Mouse (Mus musculus): ENCODE measurements around the gene Optn.
A peak's percentile ranks its signal among the peaks of the same experiment; 100 is the strongest.

Gene Optn

DNA sequence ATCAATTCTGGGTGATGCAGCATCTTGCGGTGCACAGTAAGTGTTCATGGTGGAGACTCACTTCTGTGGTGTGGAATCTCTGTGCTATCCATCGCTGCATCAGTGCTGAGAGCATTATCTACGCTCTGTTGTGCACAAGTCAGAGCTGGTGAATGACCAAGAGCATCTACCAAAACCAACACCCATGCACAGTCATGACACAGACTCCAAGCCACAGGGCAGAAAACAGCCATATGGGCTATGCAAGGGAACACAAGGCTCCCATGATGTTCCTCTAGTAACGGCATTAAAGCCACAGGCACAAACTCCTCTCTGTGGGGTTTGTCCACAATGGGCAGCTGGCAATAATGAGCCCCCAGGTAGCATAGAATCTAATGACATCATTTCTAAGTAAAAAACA, 34.0 kb downstream of the Optn start:
- no peak for DNase-seq (ENCODE audit: low spot score)

DNA sequence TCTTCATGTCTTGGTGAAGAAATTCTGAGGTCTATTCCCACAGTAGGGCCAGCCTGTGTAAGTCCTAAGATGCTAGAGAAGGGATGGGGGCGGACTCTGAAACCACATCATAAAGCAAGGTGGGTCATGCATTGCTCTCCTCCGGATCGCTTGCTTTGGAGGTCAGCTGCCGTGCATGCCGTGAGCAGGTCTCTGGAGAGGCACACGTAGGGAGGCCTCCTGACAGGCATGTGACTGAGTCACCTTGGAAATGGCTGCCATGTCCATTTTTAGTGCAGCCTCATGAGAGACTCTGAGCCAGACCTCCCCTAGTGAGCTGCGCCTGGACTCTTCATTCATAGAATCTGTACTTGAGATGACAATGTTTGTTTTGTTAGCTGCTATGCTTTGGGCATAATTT, 35.8 kb downstream of the Optn start:
- DNase-seq (ENCODE audit: low spot score) = no peak

DNA sequence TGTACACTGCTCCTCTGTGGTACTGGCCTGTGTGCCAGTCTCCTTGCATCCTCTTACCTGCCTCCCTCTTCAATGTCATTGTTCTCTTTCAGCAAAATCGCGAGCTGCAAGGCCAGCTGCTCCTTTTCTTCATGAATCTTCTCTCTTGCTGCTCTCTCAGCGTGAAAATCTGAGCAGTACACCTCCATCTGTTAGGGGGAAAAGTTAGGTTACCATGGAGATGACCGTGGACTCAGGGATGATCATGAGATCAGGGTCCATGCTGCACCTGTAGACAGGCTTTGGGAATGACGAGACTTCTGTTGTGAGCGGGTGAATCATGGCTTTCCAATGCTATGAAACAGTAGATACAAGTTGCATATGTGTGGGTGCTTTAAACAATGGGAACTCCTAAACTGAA, 36.8 kb downstream of the Optn start:
- no peak for DNase-seq (ENCODE audit: low spot score)

DNA sequence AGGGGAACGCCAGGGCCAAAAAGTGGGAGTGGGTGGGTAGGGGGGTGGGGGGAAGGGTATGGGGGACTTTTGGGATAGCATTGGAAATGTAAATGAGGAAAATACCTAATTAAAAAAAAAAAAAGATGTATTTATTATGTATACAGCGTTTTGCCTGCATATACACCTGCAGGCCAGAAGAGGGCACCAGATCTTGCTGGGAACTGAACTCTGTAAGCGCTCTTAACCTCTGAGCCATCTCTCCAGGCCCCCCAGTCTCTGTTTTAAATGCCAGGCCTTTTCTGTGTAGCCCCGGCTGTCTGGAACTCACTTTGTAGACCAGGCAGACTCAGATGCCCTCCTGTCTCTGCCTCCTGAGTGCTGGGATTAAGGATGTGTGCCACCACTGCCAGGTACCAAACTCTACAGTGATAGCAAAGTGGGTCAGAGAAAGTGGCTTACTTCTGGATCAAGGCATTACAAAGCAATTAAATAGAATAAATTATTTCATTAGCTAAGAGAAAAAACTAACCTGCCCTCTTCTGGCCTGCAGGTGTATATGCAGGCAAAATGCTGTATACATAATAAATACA, 38.6 kb downstream of the Optn start:
- DNase-seq (ENCODE audit: low spot score) = no peak

DNA sequence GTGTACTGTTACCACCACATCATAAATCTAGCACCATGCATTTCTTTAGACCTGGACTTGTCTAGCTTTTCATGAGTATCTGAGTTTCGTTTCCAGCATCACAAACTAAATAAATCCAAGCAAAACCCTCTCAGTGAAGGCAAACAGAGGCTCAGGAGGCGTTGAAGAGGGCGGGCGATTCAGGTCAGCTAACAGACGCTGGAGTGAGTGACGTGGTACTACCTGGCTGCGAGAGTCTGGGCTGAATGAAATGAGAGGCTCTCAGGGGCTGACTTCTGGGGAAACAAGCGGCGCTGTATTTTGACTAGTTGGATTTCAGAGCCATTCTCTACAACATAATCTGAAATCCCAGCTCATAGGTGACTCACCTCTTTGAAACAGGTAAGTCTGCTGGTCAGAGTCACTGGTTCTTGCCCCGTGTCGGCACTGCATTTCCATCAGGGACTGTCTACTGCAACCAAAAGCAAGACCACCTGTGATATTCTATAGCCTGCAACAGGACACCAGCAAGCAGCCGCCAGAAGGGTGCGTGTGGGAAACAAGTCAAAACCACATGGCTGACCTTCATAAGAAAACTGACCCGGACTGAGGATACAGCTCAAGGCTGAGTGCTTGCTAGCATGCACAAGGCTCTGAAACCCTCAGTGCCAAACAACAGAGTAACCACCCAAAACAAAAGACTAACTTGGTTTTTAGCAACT, 40.0 kb downstream of the Optn start:
- DNase-seq (ENCODE audit: low spot score) = no peak

DNA sequence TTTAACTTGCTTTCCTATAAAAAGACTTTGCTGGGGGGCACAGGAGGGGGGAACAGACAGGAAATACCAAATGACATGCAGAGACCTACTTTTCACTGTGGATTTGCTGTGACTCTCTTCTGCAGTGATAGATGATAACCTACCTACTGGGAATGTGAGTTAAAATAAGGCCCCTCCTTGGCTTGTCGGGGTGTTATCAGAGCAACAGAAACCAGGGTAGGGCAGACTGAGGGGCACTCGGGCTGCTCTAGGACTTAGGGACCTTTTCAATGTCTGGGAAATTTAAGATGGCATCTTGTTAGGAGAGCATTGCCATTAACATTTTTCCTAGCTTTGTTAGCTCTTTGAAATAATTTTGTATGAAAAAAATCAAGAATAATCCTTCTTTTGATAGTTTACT, 40.6 kb downstream of the Optn start:
- no peak for DNase-seq (ENCODE audit: low spot score)

DNA sequence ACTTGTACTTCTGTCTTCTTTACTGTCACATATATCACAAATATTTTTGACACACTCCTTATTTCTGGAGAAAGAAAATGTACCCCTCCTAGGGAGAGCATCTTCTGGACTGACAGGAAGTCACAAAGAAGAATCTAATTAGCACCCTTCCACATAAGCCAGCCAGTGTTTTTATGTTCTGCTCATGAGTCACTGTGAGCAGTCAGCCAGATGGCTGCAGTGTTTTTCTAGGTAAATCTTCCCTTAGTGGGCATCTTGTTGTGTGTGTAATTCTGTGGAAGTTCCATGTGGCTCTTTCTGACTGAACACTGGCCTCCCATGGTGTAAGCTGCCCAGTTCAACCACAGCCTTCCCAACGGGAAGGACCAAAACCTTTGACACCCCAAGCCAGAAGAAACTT, 44.1 kb downstream of the Optn start:
- DNase-seq (ENCODE audit: low spot score) = no peak

DNA sequence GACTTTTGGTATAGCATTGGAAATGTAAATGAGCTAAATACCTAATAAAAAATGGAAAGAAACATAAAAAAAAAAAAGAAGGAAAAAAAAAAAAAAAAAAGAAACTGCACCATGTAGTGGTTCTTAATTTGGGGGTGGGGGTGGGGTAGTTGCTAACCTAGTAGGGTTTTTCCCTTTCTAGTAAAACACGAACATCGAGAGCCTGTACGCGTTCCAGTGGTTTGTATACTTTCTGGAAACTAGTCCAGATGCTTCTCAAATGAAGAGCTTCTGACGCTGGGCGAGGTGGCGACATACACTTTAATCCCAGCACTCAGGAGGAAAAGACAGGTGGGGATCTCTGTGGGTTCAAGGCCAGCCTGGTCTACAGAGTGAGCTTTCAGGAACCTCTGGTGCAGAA, 46.9 kb downstream of the Optn start:
- no peak for DNase-seq (ENCODE audit: low spot score)

DNA sequence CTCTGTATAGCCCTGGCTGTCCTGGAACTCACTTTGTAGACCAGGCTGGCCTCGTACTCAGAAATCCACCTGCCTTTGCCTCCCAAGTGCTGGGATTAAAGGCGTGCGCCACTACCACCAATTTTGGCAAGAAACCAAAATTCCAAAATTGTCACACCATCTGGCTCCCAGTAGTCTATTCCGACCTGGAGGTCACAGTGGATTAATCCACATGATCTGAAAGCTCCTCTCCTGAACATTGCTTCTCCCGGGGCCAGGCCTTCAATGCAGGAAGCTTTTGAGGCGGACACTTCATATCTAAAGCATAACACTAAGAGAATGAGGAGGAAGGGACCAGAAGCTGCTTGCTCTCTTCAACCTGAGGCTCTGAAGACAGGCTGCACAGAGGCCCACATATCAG, 48.3 kb downstream of the Optn start:
- no peak for DNase-seq (ENCODE audit: low spot score)

DNA sequence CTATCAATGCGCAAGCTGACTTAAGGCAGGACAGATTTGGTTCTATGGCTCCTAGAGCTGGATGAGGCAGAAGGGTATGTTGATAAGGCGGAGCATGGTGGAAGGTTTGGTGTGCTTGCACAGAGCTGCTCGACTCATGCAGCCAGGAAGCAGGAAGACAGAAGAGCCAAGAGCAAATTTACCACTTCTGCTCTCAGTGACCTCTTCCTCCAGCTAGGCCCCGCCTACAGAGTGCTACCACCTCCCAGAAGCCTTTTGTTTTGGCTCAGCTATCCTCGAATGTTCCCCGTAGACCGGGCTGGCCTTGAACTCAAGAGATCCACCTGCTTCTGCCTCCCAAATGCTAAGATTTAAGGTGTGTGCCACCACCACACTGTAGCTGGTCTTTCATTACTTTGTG, 49.2 kb downstream of the Optn start:
- no peak for DNase-seq (ENCODE audit: low spot score)

DNA sequence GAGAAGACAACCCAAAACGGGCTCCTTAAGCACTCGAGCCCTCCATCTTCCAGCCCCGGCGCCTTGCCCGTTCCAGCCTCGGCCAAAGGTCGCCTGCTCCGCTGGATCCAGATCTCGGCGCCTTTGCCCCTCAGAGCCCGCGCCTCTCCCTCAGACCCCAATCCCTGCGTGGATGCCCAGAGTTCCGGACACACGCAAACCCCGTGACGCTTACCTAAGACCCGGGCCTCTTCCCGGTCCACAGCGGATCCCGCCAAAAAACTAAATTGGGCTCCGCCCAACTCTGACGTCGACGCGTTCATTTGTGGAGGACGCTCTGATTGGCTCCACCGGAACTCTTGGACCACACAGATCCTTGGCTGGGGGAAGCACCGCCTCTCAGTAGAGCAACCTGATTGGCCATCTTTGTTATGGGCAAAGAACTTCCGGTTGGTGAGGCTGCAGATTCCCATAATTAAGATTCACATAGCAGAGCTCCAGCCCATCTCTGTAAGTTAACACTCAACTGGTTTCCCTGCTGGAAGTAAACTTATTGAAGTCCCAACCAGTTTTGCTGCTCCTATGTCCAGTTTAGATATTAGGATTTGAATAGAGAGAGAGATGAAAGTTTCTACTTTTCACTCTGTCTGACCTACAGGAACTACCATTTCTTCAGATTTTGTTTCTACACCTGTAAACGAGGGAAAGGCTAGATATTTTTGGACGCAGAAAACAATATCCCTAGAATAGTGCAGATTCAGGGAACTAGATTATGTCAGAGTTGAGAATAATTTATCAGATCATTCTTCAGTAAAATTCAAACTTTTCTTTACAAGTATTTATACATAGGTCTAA, 51.1 kb downstream of the Optn start, which contains the start of gene Mcm10:
Gene Mcm10, minus strand, starts transcription at position 301 of the 834 bp plus-strand sequence.
- DNase-seq (ENCODE audit: low spot score) = peak; percentile 97

DNA sequence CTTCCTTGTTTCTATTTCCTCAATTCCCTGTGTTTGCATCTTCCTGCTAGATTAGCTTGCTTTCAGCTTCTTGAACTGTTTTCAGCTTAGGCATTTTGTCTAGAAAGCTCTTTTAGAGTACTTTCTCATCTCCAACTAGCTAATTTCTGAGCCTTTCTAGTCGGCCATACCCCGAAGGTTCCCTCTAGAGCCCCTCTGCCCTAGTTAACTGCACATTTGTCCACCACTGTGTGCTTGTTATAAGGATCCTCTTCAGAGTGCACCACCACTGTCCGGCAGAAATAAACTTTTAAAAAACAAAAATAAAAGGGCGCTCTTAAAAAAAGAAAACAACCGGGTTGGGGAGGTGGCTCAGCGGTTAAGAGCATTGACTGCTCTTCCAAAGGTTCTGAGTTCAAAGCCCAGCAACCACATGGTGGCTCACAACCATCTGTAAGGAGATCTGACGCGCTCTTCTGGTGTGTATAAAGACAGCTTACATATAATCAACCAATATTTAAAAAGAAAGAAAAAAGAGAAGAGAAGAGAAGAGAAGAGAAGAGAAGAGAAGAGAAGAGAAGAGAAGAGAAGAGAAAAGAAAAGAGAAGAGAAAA, 51.9 kb downstream of the Optn start:
- no peak for DNase-seq (ENCODE audit: low spot score)

DNA sequence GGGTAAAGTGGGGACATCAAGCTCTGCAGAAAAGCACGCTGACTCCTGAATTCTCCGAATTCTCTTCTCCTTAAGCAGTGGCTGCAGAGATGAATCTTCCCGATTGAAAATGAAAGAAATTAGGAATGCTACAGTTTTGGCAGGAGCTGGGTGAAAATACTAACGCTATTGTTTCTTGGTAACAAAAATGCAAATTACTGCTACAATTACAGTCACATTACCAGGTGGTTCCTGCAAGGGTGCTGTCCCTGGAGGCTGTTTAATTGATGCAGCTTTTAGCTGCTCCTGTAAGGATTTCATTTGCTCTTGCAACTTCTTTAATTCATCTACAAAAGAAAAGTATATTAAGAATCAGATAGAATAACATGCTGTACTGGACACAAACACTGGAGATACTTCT, 56.7 kb downstream of the Optn start:
- DNase-seq (ENCODE audit: low spot score) = no peak

DNA sequence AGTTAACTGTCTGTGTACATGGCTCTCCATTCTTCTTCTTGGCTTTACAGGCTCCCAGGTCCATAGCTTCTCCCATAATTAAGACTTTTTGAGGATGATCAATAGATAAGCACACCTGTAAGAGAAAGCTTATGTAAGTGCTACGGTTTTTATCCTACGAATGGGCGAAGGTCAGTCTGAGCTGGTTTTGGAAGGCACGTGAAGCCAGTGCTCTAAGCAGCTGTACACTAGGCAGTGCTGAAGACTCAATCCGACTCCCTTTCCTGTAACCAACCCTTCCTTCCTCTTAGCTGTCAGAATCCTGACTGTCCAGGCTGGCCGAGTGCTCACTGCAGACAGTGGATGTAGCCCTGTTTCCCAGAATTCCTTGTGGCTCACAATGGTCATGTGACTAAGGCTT, 62.6 kb downstream of the Optn start:
- DNase-seq (ENCODE audit: low spot score) = no peak

DNA sequence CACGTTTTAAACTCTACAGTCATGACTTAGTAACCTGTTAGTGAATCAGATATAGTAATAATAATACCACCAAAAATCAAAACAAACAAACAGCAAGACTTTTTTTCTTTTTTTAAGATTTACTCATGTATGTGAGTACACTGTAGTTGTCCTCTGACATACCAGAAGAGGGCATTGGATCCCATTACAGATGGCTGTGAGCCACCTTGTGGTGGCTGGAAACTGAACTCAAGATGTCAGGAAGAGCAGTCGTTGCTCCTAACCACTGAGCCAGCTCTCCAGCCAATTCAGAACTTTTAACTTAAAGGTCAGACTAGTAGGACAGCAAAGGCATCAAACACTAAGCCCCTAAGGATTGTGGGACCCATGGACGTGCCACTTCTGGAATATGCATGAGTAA, 64.9 kb downstream of the Optn start:
- DNase-seq (ENCODE audit: low spot score) = no peak

DNA sequence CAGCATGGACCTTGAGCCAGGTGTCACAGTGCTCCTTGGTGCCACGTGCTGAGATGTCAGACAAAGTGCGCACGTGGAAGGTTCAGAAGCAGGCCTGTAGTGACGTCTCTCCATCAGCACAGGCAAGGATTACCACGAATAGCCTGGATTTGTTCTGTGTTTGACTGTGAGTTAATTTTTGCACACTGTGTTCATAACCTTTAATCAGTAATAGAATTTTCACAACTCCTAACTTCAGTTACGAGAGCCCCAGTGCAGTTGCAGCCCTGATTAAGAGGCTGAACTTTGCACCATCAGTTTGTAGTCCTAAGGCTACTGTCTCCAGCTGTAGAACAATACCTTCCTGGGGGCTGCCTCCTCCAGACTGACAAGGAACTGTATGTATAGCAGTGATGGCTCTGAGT, 67.4 kb downstream of the Optn start:
- no peak for DNase-seq (ENCODE audit: low spot score)

DNA sequence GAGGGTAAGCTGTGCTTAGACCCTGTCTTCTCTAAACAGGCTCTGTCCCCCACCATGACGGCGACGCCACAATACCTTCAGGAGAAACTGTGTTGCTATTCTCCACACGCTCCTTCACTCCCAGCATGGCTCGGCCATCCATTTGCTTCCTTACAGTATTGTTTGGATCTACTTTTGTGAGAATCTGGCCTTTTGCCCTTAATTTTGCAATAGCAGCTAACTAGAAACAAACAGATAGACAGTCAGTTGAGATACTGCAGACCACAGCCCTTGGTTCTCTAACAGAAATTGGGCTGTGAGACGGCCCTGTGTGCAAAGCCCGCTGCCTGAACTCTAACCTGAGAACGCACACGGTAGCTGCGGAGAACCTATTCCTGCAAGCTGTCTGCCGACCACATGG, 68.2 kb downstream of the Optn start:
- no peak for DNase-seq (ENCODE audit: low spot score)

DNA sequence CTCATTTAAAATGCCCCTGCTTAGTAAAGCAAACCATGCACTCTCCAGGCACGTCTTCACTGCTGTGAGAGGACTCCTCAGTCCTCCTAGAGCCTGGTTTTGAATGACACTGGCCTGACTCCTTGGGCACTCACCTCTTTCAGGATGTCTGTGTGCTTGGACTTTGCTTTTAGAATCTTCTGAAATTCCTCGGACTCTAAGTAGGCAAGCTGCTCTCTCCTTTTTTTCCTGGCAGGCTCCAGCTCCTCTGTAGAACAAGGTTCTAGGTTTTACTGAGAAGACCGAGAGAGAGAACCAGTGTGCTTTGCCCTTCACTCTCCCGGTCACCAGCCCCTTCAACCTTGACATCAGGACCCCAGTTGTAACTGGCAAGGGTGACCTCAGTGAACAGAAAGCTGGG, 69.4 kb downstream of the Optn start:
- no peak for DNase-seq (ENCODE audit: low spot score)

DNA sequence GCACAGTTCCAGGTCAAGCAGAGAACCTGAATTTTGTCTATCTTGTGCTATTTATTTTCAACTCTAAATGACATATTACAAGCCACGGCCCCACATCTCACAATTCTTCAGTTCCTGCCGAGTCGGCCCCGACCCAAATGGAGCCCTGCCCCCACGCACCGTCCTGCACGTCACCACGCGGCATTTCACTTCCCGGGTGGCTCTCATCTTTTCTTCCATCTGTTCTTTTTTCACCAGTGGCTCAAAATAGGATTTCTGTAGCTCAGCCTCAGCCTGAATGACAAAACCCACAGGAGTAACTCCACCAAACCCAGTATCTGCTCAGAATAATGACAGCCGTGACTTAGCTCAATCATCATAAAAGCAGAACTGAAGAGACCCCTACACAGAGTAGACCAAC, 70.3 kb downstream of the Optn start:
- DNase-seq (ENCODE audit: low spot score) = no peak

DNA sequence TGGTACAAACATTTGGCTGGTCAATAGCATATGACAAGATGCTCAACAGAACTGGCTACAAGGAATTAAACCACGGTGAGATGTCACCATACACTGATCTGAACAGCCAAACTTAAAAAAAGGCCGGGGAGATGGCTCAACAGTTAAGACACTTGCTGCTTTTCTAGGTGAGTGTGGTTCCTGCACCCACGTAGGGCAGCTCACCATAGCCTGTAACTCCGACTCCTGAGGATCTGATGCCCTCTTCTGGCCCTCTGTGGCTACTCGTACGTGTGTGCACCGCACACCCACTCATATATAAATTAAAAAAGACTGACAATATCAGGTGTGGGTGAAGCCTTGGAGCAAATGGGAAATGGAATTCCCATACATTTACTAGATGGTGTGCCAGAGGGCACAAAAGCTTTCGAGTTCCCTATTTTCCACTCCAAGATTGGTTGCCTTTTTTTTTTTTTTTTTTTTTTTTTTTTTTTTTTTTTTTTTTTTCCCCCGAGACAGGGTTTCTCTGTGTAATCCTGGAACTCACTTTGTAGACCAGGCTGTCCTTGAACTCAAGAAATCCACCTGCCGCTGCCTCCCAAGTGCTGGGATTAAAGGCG, 74.9 kb downstream of the Optn start:
- DNase-seq (ENCODE audit: low spot score) = no peak

DNA sequence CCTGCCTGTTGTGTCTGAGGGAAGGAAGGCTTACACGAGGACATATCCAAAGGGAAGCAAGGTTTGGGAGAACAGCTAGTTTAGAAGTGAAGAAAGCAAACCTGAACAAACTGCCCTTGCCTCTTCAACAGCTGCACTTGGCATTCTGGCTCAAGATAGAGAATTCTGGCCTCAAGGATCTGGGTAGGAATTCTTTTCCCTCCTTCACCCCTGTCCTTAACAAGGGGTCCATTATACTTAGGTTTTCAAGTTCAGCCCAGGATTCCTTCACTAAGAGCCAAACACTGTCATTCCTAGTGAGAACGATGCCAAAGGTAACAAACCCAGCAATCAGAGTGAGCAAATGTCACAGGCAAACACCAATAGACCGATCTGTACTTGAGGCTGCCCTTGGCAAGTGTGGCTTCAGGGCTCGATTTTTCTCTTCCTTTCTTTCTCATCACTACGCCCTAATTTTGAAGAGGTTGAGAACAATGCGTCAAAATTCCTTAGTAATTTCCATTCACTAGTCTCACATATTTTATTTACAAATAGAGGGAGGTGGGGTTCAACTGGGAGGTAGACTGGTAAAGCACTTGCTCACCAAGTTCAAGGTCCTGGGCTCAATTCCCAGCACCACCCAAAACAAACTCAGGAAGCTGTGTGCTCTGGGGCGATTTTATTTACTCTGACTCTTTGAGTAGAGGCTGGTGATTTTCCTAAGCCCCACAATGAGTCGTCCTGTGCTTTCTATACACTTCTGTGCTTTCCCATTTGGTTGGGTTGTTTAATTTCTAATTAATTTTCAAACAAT, 76.3 kb downstream of the Optn start:
- no peak for DNase-seq (ENCODE audit: low spot score)

DNA sequence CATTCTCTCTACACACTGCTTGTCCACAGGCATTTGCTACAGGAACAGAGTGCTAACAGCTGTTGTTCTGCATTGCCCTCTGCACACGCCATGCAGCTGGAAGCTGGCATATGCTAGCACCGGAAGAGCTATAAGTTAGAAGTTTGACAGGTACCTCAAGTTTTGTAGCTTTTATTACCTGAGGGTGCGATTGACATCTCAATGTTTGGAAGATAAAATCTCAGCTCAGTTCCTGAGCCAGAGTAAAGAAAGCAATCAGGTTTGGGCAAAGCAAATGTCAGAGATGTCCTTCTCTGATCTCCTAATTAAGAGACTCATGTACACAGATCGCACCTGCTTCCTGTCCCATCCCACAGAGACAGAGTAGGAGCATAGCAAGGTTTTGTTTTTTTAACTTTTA, 77.1 kb downstream of the Optn start:
- no peak for DNase-seq (ENCODE audit: low spot score)
